Mouse (Mus musculus) stomach, embryonic 14.5 days (tissue): ENCODE results near the gene Lnx1. TPM values are rescaled to one million over a fixed set of nuclear protein-coding genes. Genes with fewer than 3 reads are reported as not detected.

Experiments
- ATAC-seq: fragments of 200-750 bp; cut with Nextera tagmentation; 2 replicates; pipeline ENCODE4 v1.8.0; 2017; ENCODE audit warnings: low read depth, moderate TSS enrichment; ENCODE audit not compliant: insufficient number of reproducible peaks, insufficient read depth, low FRiP score
- H3K27ac ChIP-seq: fragments of 300-500 bp; sonication (generic); 2 replicates; pipeline ENCODE4 v1.5.1; 2014; ENCODE audit warnings: mild to moderate bottlenecking, low read length, moderate library complexity, mixed read lengths
- H3K27me3 ChIP-seq: fragments of 300-500 bp; sonication (generic); 2 replicates; pipeline ENCODE4 v1.6.1; 2014; ENCODE audit warnings: low read length, control low read depth, mixed read lengths; ENCODE audit not compliant: control insufficient read depth, insufficient read depth
- H3K36me3 ChIP-seq: fragments of 300-500 bp; sonication (generic); 2 replicates; pipeline ENCODE4 v1.6.1; 2014; ENCODE audit warnings: mild to moderate bottlenecking, control low read depth, low read length, moderate library complexity, mixed read lengths; ENCODE audit not compliant: control insufficient read depth, insufficient read depth
- H3K4me1 ChIP-seq: fragments of 300-500 bp; sonication (generic); 2 replicates; pipeline ENCODE4 v1.6.1; 2014; ENCODE audit warnings: low read length, control low read depth, mixed read lengths; ENCODE audit not compliant: control insufficient read depth, insufficient read depth
- H3K4me2 ChIP-seq: fragments of 300-500 bp; sonication (generic); replicated peaks from 2 replicates; pipeline ENCODE4 v1.6.1; 2014; ENCODE audit warnings: low read depth, low read length, control low read depth
- H3K4me3 ChIP-seq: fragments of 300-500 bp; sonication (generic); 2 replicates; pipeline ENCODE4 v1.5.1; 2014; ENCODE audit warnings: low read depth, low read length, control low read depth
- H3K9ac ChIP-seq: fragments of 300-500 bp; sonication (generic); replicated peaks from 2 replicates; pipeline ENCODE4 v1.6.1; 2014; ENCODE audit warnings: low read depth, mild to moderate bottlenecking, control low read depth, low read length, moderate library complexity, mixed read lengths
- H3K9me3 ChIP-seq: fragments of 300-500 bp; sonication (generic); 2 replicates; pipeline ENCODE4 v1.6.1; 2016; ENCODE audit warnings: low read depth, low read length, control low read depth; ENCODE audit not compliant: control insufficient read depth
- WGBS: fragments of 180-500 bp; shearing (Covaris S2); extraction: QIAGEN DNeasy Blood & Tissue Kit; methylation state at CpG from one replicate; pipeline ENCODE4 v1.1.7; 2014; 5-methylcytosine and 5-hydroxymethylcytosine counted together
- polyA plus RNA-seq: library from polyadenylated mRNA; unstranded; fragments of >200 nt; fragmentation: Nextera tagmentation; extraction: Ambion mirVana; gene quantifications from 2 replicates; pipeline ENCODE4 v1.2.1, GENCODE M21; 2014

The Lnx1 gene
- polyA plus RNA-seq = 4.9 and 5.9 TPM in 2 replicates

GRCm38 (mm10) chr5:74702766-74703165 lies at the start of gene Lnx1:
Lnx1 (minus strand) TSS chr5:74702912.
- Histone ChIP-seq H3K4me3 (peak within 1 kb of the TSS; percentile 5; the same call in 1 of the 2 replicates), H3K9ac (no peak within 1 kb of the TSS), H3K9me3 (no peaks in the 10 kb centered on the region), H3K4me1 (peaks cover 5% of the 10 kb centered on the region), H3K4me2 (peak within 1 kb of the TSS; percentile 42), H3K27me3 (no peaks in the 10 kb centered on the region), H3K36me3 (no peaks in the 10 kb centered on the region), H3K27ac (peak within 1 kb of the TSS; percentile 30; the same call in 1 of the 2 replicates)
- peak; percentile 78 for ATAC-seq
- 55% methylated on average over 11 of the region's 11 CpGs for WGBS

- ATAC-seq = no peak
Observed at GRCm38 (mm10) chr5:74750501-74750900, 47.8 kb upstream of the Lnx1 start.

GRCm38 (mm10) chr5:74747476-74747875 lies 44.8 kb upstream of the Lnx1 start:
- WGBS = 72% methylated on average over 3 of the region's 3 CpGs
- H3K9me3 ChIP-seq = no peaks in the 10 kb centered on the region
- no peak overlapping the region for H3K9ac ChIP-seq
- ATAC-seq = no peak
- H3K27me3 ChIP-seq = no peaks in the 10 kb centered on the region
- no peak overlapping the region for H3K4me2 ChIP-seq
- H3K4me1 ChIP-seq = no peaks in the 10 kb centered on the region
- H3K27ac ChIP-seq = no peak overlapping the region
- H3K36me3 ChIP-seq = no peaks in the 10 kb centered on the region
- H3K4me3 ChIP-seq = no peak overlapping the region

More at GRCm38 (mm10) chr5:74750501-74750900, 47.8 kb upstream of the Lnx1 start:
- Histone ChIP-seq H3K4me1 (no peaks in the 10 kb centered on the region), H3K27ac (no peak overlapping the region), H3K9me3 (no peaks in the 10 kb centered on the region), H3K27me3 (no peaks in the 10 kb centered on the region), H3K36me3 (no peaks in the 10 kb centered on the region), H3K4me3 (no peak overlapping the region), H3K4me2 (no peak overlapping the region), H3K9ac (no peak overlapping the region)
- 68% methylated on average over 5 of the region's 5 CpGs for WGBS

GRCm38 (mm10) chr5:74740951-74741350 lies 38.2 kb upstream of the Lnx1 start:
- ATAC-seq = no peak
- 0 out of 2 replicates have a peak, but pooled peaks cover 8% of the 10 kb centered on the region for H3K4me1 ChIP-seq
- no peak overlapping the region for H3K4me2 ChIP-seq
- no peak overlapping the region for H3K27ac ChIP-seq
- H3K9me3 ChIP-seq = no peaks in the 10 kb centered on the region
- 78% methylated on average over 9 of the region's 9 CpGs for WGBS
- H3K36me3 ChIP-seq = no peaks in the 10 kb centered on the region
- H3K4me3 ChIP-seq = no peak overlapping the region
- H3K9ac ChIP-seq = no peak overlapping the region
- H3K27me3 ChIP-seq = no peaks in the 10 kb centered on the region

GRCm38 (mm10) chr5:74739435-74739834 lies 36.7 kb upstream of the Lnx1 start:
- H3K36me3 ChIP-seq = no peaks in the 10 kb centered on the region
- WGBS = 42% methylated on average over 12 of the region's 12 CpGs

GRCm38 (mm10) chr5:74738312-74738711 lies 35.6 kb upstream of the Lnx1 start:
- Histone ChIP-seq H3K9me3 (no peaks in the 10 kb centered on the region), H3K27ac (no peak overlapping the region), H3K4me3 (no peak overlapping the region), H3K27me3 (no peaks in the 10 kb centered on the region), H3K9ac (no peak overlapping the region), H3K4me1 (peaks cover 12% of the 10 kb centered on the region; the same call in 1 of the 2 replicates), H3K36me3 (no peaks in the 10 kb centered on the region), H3K4me2 (no peak overlapping the region)
- WGBS = 55% methylated on average over 3 of the region's 3 CpGs
- peak; percentile 93 for ATAC-seq

More at GRCm38 (mm10) chr5:74739435-74739834, 36.7 kb upstream of the Lnx1 start:
- no peaks in the 10 kb centered on the region for H3K27me3 ChIP-seq
- peaks cover 11% of the 10 kb centered on the region; the same call in 1 of the 2 replicates for H3K4me1 ChIP-seq
- no peak overlapping the region for H3K4me3 ChIP-seq
- ATAC-seq = no peak
- no peak overlapping the region for H3K4me2 ChIP-seq
- H3K27ac ChIP-seq = no peak overlapping the region
- H3K9ac ChIP-seq = no peak overlapping the region
- no peaks in the 10 kb centered on the region for H3K9me3 ChIP-seq

- Histone ChIP-seq H3K4me2 (no peak overlapping the region), H3K27ac (no peak overlapping the region), H3K36me3 (no peaks in the 10 kb centered on the region), H3K4me3 (no peak overlapping the region), H3K9ac (no peak overlapping the region), H3K4me1 (peaks cover 3% of the 10 kb centered on the region; the same call in 1 of the 2 replicates), H3K27me3 (no peaks in the 10 kb centered on the region), H3K9me3 (no peaks in the 10 kb centered on the region)
- ATAC-seq = no peak
- WGBS = 44% methylated on average over 7 of the region's 7 CpGs
Observed at GRCm38 (mm10) chr5:74733885-74734558, 31.3 kb upstream of the Lnx1 start.

GRCm38 (mm10) chr5:74732613-74733012 lies 29.9 kb upstream of the Lnx1 start:
- Histone ChIP-seq H3K4me2 (no peak overlapping the region), H3K9me3 (no peaks in the 10 kb centered on the region), H3K27ac (no peak overlapping the region), H3K4me1 (peaks cover 3% of the 10 kb centered on the region; the same call in 1 of the 2 replicates), H3K27me3 (no peaks in the 10 kb centered on the region), H3K4me3 (no peak overlapping the region), H3K36me3 (no peaks in the 10 kb centered on the region), H3K9ac (no peak overlapping the region)
- 72% methylated on average over 8 of the region's 8 CpGs for WGBS
- no peak for ATAC-seq
